18 mouse cellular contexts compared by ENCODE assay signal in the genomic region with DNA sequence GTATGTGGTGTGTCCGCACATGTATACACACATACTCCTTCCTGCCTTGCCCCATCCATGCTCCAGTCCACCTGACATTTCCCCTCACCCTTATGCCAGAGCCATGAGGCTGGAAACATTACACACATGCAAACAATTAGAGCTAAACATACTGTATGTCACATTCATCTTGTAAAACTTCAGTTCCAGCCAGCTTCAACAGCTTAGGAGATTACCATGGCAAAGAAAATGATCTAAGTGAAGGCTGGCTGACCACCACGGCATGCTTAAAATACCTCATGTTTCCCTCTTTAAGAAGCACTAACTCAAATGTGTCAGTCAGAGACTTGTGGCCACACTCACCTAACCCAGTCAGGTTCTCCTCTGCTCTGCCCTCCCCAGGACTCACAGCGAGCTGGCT.
"Had no signal": no experiment of that assay in that cellular context is flagged by ENCODE, and none has a peak within 500 bp of the region (broad histone marks: within the 10 kb centered on the region; RNA-seq: fewer than 3 reads in every experiment).

No protein-coding gene starts in this region.

- H3K36me3 ChIP-seq: midbrain, embryonic 10.5 days; midbrain, embryonic 12.5 days; neural tube, embryonic 13.5 days; neural tube, embryonic 15.5 days; stomach, embryonic 15.5 days had no signal

- H3K27me3 ChIP-seq: megakaryocyte, embryonic 14.5 days; neural tube, embryonic 13.5 days; neural tube, embryonic 15.5 days; stomach, embryonic 15.5 days had no signal

- ATAC-seq: midbrain, embryonic 16.5 days had no signal

- DNase-seq: lung, adult 18-20 months; lung, embryonic 14.5 days; lung, postnatal 10 days; lung, postnatal 4 days; midbrain, embryonic 14.5 days; right cerebral cortex, postnatal 14 days; thymus, adult 2 months; thymus, postnatal 25 days; thymus, postnatal 4 days had no signal

- H3K9ac ChIP-seq: lung, embryonic 14.5 days; midbrain, embryonic 12.5 days; neural tube, embryonic 13.5 days; neural tube, embryonic 15.5 days; stomach, embryonic 15.5 days had no signal

- H3K27ac ChIP-seq: midbrain, embryonic 10.5 days; midbrain, embryonic 12.5 days; neural tube, embryonic 13.5 days; neural tube, embryonic 15.5 days; stomach, embryonic 15.5 days; stomach, postnatal 0 days had no signal

- H3K9me3 ChIP-seq: neural tube, embryonic 13.5 days; neural tube, embryonic 15.5 days; stomach, embryonic 15.5 days had no signal

- H3K4me1 ChIP-seq: stomach, embryonic 15.5 days had no signal

- H3K4me3 ChIP-seq: megakaryocyte, embryonic 14.5 days; midbrain, embryonic 10.5 days; midbrain, embryonic 12.5 days; myocyte; neural tube, embryonic 13.5 days; neural tube, embryonic 15.5 days; stomach, embryonic 15.5 days had no signal

- H3K4me2 ChIP-seq: lung, embryonic 14.5 days; midbrain, embryonic 12.5 days; neural tube, embryonic 13.5 days; neural tube, embryonic 15.5 days; stomach, embryonic 15.5 days had no signal
